Mouse (Mus musculus) embryonic facial prominence, embryonic 15.5 days (tissue): ENCODE measurements at regions not wholly inside any gene's neighbourhood (a gene's known extent, or its start where the extent isn't known, plus 50 kb on each side); places are given as distances from the start of the nearest gene placed in this dataset.

Experiments used
- ATAC-seq: fragments of 200-750 bp; cut with Nextera tagmentation; 2 replicates; pipeline ENCODE4 v1.8.0; 2017; ENCODE audit warnings: low read depth, moderate TSS enrichment; ENCODE audit not compliant: insufficient number of reproducible peaks, low FRiP score, low TSS enrichment
- H3K27ac ChIP-seq: fragments of 300-500 bp; sonication (generic); replicated peaks from 2 replicates; pipeline ENCODE4 v1.5.1; 2015; ENCODE audit warnings: mild to moderate bottlenecking, inconsistent platforms
- H3K27me3 ChIP-seq: fragments of 300-500 bp; sonication (generic); 2 replicates; pipeline ENCODE4 v1.6.1; 2015; ENCODE audit warnings: inconsistent platforms
- H3K36me3 ChIP-seq: fragments of 300-500 bp; sonication (generic); 2 replicates; pipeline ENCODE4 v1.6.1; 2015; ENCODE audit warnings: mild to moderate bottlenecking, inconsistent platforms
- H3K4me1 ChIP-seq: fragments of 300-500 bp; sonication (generic); 2 replicates; pipeline ENCODE4 v1.6.1; 2015; ENCODE audit warnings: inconsistent platforms
- H3K4me2 ChIP-seq: fragments of 300-500 bp; sonication (generic); replicated peaks from 2 replicates; pipeline ENCODE4 v1.6.1; 2015; ENCODE audit warnings: mild to moderate bottlenecking, inconsistent platforms
- H3K4me3 ChIP-seq: fragments of 300-500 bp; sonication (generic); replicated peaks from 2 replicates; pipeline ENCODE4 v1.5.1; 2015; ENCODE audit warnings: mild to moderate bottlenecking, inconsistent platforms
- H3K9ac ChIP-seq: fragments of 300-500 bp; sonication (generic); 2 replicates; pipeline ENCODE4 v1.6.1; 2015; ENCODE audit warnings: inconsistent platforms
- H3K9me3 ChIP-seq: fragments of 300-500 bp; sonication (generic); replicated peaks from 2 replicates; pipeline ENCODE4 v1.6.1; 2016; ENCODE audit warnings: inconsistent platforms
- WGBS: fragments of 180-500 bp; shearing (Covaris S2); methylation state at CpG from one replicate; pipeline ENCODE4 v1.1.7; 2015; 5-methylcytosine and 5-hydroxymethylcytosine counted together

GRCm38 (mm10) chr8:30952818-30953217, 2475.7 kb upstream of the 5930422O12Rik start:
- Histone ChIP-seq H3K4me3 (no peak overlapping the region), H3K4me1 (no peaks in the 10 kb centered on the region), H3K4me2 (no peak overlapping the region), H3K27me3 (no peaks in the 10 kb centered on the region), H3K9me3 (no peaks in the 10 kb centered on the region), H3K27ac (no peak overlapping the region), H3K36me3 (no peaks in the 10 kb centered on the region), H3K9ac (no peak overlapping the region)
- no peak for ATAC-seq

- Histone ChIP-seq H3K27me3 (no peaks in the 10 kb centered on the region), H3K9ac (no peak overlapping the region), H3K4me1 (peaks cover 5% of the 10 kb centered on the region; the same call in 1 of the 2 replicates), H3K9me3 (no peaks in the 10 kb centered on the region), H3K4me2 (peak overlapping the region; percentile 46), H3K27ac (no peak overlapping the region), H3K4me3 (peak overlapping the region; percentile 29), H3K36me3 (no peaks in the 10 kb centered on the region)
- 22% methylated on average over 17 of the region's 17 CpGs for WGBS
- ATAC-seq, result no peak
These were observed 2468.9 kb upstream of the 5930422O12Rik start for GRCm38 (mm10) chr8:30959436-30960180.

- Histone ChIP-seq H3K4me2 (no peak overlapping the region), H3K9me3 (no peaks in the 10 kb centered on the region), H3K36me3 (no peaks in the 10 kb centered on the region), H3K27me3 (no peaks in the 10 kb centered on the region), H3K27ac (no peak overlapping the region), H3K4me1 (peaks cover 5% of the 10 kb centered on the region; the same call in 1 of the 2 replicates), H3K4me3 (no peak overlapping the region), H3K9ac (no peak overlapping the region)
- ATAC-seq, result no peak
- 17% methylated on average over 8 of the region's 8 CpGs for WGBS
These were observed 2468.0 kb upstream of the 5930422O12Rik start for GRCm38 (mm10) chr8:30960486-30960885.

- WGBS, result 40% methylated on average over 3 of the region's 3 CpGs
- Histone ChIP-seq H3K4me1 (peaks cover 5% of the 10 kb centered on the region; the same call in 1 of the 2 replicates), H3K36me3 (no peaks in the 10 kb centered on the region), H3K27ac (no peak overlapping the region), H3K9ac (no peak overlapping the region), H3K27me3 (no peaks in the 10 kb centered on the region), H3K4me3 (no peak overlapping the region), H3K4me2 (no peak overlapping the region), H3K9me3 (no peaks in the 10 kb centered on the region)
- no peak for ATAC-seq
These were observed 2466.3 kb upstream of the 5930422O12Rik start for GRCm38 (mm10) chr8:30962207-30962606.

- no peak overlapping the region for H3K4me2 ChIP-seq
- 74% methylated on average over 2 of the region's 2 CpGs for WGBS
- no peak for ATAC-seq
These were observed 2445.7 kb upstream of the 5930422O12Rik start for GRCm38 (mm10) chr8:30982814-30983213.

GRCm38 (mm10) chr8:30988051-30988450, 2440.5 kb upstream of the 5930422O12Rik start:
- Histone ChIP-seq H3K27me3 (no peaks in the 10 kb centered on the region), H3K4me1 (no peaks in the 10 kb centered on the region), H3K4me3 (no peak overlapping the region), H3K4me2 (no peak overlapping the region), H3K9me3 (no peaks in the 10 kb centered on the region), H3K27ac (no peak overlapping the region), H3K9ac (no peak overlapping the region), H3K36me3 (no peaks in the 10 kb centered on the region)
- 81% methylated on average over 5 of the region's 5 CpGs for WGBS
- no peak for ATAC-seq

More at GRCm38 (mm10) chr8:30982814-30983213, 2445.7 kb upstream of the 5930422O12Rik start:
- Histone ChIP-seq H3K36me3 (no peaks in the 10 kb centered on the region), H3K4me3 (no peak overlapping the region), H3K4me1 (no peaks in the 10 kb centered on the region), H3K27me3 (no peaks in the 10 kb centered on the region), H3K9me3 (no peaks in the 10 kb centered on the region), H3K9ac (no peak overlapping the region), H3K27ac (no peak overlapping the region)

- no peak for ATAC-seq
- no peak overlapping the region for H3K4me3 ChIP-seq
- no peaks in the 10 kb centered on the region for H3K36me3 ChIP-seq
- H3K4me2 ChIP-seq, result no peak overlapping the region
- no peaks in the 10 kb centered on the region for H3K9me3 ChIP-seq
- no peaks in the 10 kb centered on the region for H3K4me1 ChIP-seq
- 79% methylated on average over 9 of the region's 9 CpGs for WGBS
- H3K9ac ChIP-seq, result no peak overlapping the region
- H3K27me3 ChIP-seq, result no peaks in the 10 kb centered on the region
- H3K27ac ChIP-seq, result no peak overlapping the region
These were observed 2429.9 kb upstream of the 5930422O12Rik start for GRCm38 (mm10) chr8:30998657-30999056.

GRCm38 (mm10) chr8:31000120-31000519, 2428.4 kb upstream of the 5930422O12Rik start:
- Histone ChIP-seq H3K9ac (no peak overlapping the region), H3K4me2 (no peak overlapping the region), H3K9me3 (no peaks in the 10 kb centered on the region), H3K27ac (no peak overlapping the region), H3K4me3 (no peak overlapping the region), H3K36me3 (no peaks in the 10 kb centered on the region), H3K4me1 (no peaks in the 10 kb centered on the region), H3K27me3 (no peaks in the 10 kb centered on the region)
- 76% methylated on average over 6 of the region's 6 CpGs for WGBS
- no peak for ATAC-seq

- H3K27me3 ChIP-seq, result no peaks in the 10 kb centered on the region
- ATAC-seq, result no peak
- no peaks in the 10 kb centered on the region for H3K36me3 ChIP-seq
- H3K4me1 ChIP-seq, result no peaks in the 10 kb centered on the region
- no peak overlapping the region for H3K27ac ChIP-seq
- H3K9ac ChIP-seq, result no peak overlapping the region
- no peaks in the 10 kb centered on the region for H3K9me3 ChIP-seq
- no peak overlapping the region for H3K4me3 ChIP-seq
- 32% methylated on average over 5 of the region's 5 CpGs for WGBS
- no peak overlapping the region for H3K4me2 ChIP-seq
These were observed 2426.4 kb upstream of the 5930422O12Rik start for GRCm38 (mm10) chr8:31001980-31002730.

- 58% methylated on average over 8 of the region's 8 CpGs for WGBS
- Histone ChIP-seq H3K4me1 (no peaks in the 10 kb centered on the region), H3K9me3 (no peaks in the 10 kb centered on the region), H3K36me3 (no peaks in the 10 kb centered on the region), H3K9ac (no peak overlapping the region), H3K27me3 (no peaks in the 10 kb centered on the region), H3K4me3 (no peak overlapping the region), H3K4me2 (no peak overlapping the region), H3K27ac (no peak overlapping the region)
- ATAC-seq, result no peak
These were observed 2420.2 kb upstream of the 5930422O12Rik start for GRCm38 (mm10) chr8:31008309-31008708.

GRCm38 (mm10) chr8:31012068-31012467, 2416.4 kb upstream of the 5930422O12Rik start:
- Histone ChIP-seq H3K4me3 (no peak overlapping the region), H3K9ac (no peak overlapping the region), H3K27ac (no peak overlapping the region), H3K27me3 (no peaks in the 10 kb centered on the region), H3K4me2 (no peak overlapping the region), H3K9me3 (no peaks in the 10 kb centered on the region), H3K36me3 (no peaks in the 10 kb centered on the region), H3K4me1 (no peaks in the 10 kb centered on the region)
- WGBS, result 73% methylated on average over 11 of the region's 11 CpGs
- no peak for ATAC-seq
